Mouse (Mus musculus) ES-E14 (cell line): ENCODE measurements around the gene Snai1.

Experiments used
- CHD2 ChIP-seq: IDR thresholded peaks from 2 replicates; pipeline ENCODE4 v1.6.1; 2014; ENCODE audit warnings: mild to moderate bottlenecking, low read depth, low read length, inconsistent platforms
- HCFC1 ChIP-seq: IDR thresholded peaks from 2 replicates; pipeline ENCODE4 v1.6.1; 2012; ENCODE audit warnings: low read length, inconsistent platforms, borderline replicate concordance; ENCODE audit not compliant: insufficient read depth
- ZNF384 ChIP-seq: IDR thresholded peaks from 2 replicates; pipeline ENCODE4 v1.6.1; 2012; ENCODE audit warnings: low read depth, low read length, inconsistent platforms

DNA sequence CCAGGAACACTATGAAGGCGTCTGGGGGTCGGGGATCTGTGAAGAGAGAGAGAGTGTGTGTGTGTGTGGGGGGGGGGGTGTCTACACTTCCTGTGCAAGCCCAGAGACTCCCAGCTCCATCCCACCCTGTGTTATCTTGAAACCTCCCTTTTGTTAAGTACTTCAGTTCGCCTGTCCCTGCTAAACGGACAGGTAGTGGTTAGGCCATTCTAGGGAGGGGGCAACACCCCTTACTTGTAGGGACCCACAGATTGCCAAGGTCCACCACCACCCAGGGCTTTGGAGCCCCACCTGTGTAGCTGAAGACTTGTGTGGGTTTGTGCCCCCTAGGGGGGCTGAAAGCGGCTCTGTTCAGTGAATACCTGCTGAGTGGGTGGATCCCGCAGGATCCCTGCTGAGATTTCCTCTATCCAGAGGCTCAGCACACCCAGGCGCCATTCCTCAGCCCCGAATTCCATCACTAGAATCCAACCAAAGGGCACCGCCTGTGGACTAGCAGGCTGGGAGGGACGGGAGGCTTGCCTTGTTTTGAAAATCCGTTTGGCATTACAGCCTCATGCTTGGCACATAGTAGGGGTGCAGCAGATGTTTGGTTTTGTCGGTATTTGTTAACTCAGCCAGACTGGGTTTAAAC is 2.6 kb downstream of the Snai1 start:
- TF ChIP-seq CHD2 (no peak), HCFC1 (no peak), ZNF384 (no peak)
